Mouse (Mus musculus) heart, postnatal 0 days (tissue): ENCODE data around the gene N4bp3. TPM values are rescaled to one million over a fixed set of nuclear protein-coding genes. Genes with fewer than 3 reads are reported as not detected.

ENCODE experiments used
- ATAC-seq: fragments of 200-750 bp; cut with Nextera tagmentation; 2 replicates; pipeline ENCODE4 v1.8.0; 2017; ENCODE audit warnings: low read depth, moderate number of reproducible peaks, moderate library complexity; ENCODE audit not compliant: insufficient read depth
- DNase-seq: peaks from one replicate; pipeline ENCODE4 v3.0.0-alpha.2; 2016; ENCODE audit warnings: low spot score
- H3K27ac ChIP-seq: fragments of 300-500 bp; sonication (generic); 2 replicates; pipeline ENCODE4 v1.5.1; 2014; ENCODE audit warnings: low read depth, mild to moderate bottlenecking
- H3K27me3 ChIP-seq: fragments of 300-500 bp; sonication (generic); 2 replicates; pipeline ENCODE4 v1.6.1; 2014; ENCODE audit warnings: low read length, mixed read lengths; ENCODE audit not compliant: control insufficient read depth, insufficient read depth
- H3K36me3 ChIP-seq: fragments of 300-500 bp; sonication (generic); replicated peaks from 2 replicates; pipeline ENCODE4 v1.6.1; 2014; ENCODE audit warnings: low read length, mixed read lengths; ENCODE audit not compliant: control insufficient read depth, insufficient read depth
- H3K4me1 ChIP-seq: fragments of 300-500 bp; sonication (generic); 2 replicates; pipeline ENCODE4 v1.6.1; 2014; ENCODE audit warnings: antibody characterized with exemption; ENCODE audit not compliant: control insufficient read depth, insufficient read depth
- H3K4me2 ChIP-seq: fragments of 300-500 bp; sonication (generic); 2 replicates; pipeline ENCODE4 v1.6.1; 2014; ENCODE audit warnings: low read depth, mild to moderate bottlenecking, low read length, moderate library complexity
- H3K4me3 ChIP-seq: fragments of 300-500 bp; sonication (generic); 2 replicates; pipeline ENCODE4 v1.5.1; 2014; ENCODE audit warnings: low read depth, low read length
- H3K9ac ChIP-seq: fragments of 300-500 bp; sonication (generic); replicated peaks from 2 replicates; pipeline ENCODE4 v1.6.1; 2014; ENCODE audit warnings: low read depth, low read length, mixed read lengths
- H3K9me3 ChIP-seq: fragments of 300-500 bp; sonication (generic); replicated peaks from 2 replicates; pipeline ENCODE4 v1.6.1; 2016; ENCODE audit warnings: low read length; ENCODE audit not compliant: control insufficient read depth
- CTCF ChIP-seq: IDR thresholded peaks from 2 replicates; pipeline ENCODE4 v1.5.1; 2016; ENCODE audit warnings: antibody characterized with exemption, control low read depth, low read depth
- EP300 ChIP-seq: IDR thresholded peaks from 2 replicates; pipeline ENCODE4 v1.6.1; 2016; ENCODE audit warnings: antibody characterized with exemption, low read depth
- WGBS: fragments of 180-500 bp; shearing (Covaris S2); extraction: QIAGEN DNeasy Blood & Tissue Kit; methylation state at CpG from one replicate; pipeline ENCODE4 v1.1.7; 2014; 5-methylcytosine and 5-hydroxymethylcytosine counted together
- polyA plus RNA-seq: library from polyadenylated mRNA; unstranded; fragments of >200 nt; fragmentation: Nextera tagmentation; extraction: Ambion mirVana; gene quantifications from 2 replicates; pipeline ENCODE4 v1.2.1, GENCODE M21; 2015
- total RNA-seq: library from RNA; depleted of rRNA; stranded (reverse); fragments of >200 nt; gene quantifications from 2 replicates; pipeline ENCODE4 v1.2.3, GENCODE M21; 2014; ENCODE audit warnings: low replicate concordance

The N4bp3 gene
- total and polyA plus RNA-seq, 2 experiments from 2014 or later = 20.2 to 34.8 TPM

DNA sequence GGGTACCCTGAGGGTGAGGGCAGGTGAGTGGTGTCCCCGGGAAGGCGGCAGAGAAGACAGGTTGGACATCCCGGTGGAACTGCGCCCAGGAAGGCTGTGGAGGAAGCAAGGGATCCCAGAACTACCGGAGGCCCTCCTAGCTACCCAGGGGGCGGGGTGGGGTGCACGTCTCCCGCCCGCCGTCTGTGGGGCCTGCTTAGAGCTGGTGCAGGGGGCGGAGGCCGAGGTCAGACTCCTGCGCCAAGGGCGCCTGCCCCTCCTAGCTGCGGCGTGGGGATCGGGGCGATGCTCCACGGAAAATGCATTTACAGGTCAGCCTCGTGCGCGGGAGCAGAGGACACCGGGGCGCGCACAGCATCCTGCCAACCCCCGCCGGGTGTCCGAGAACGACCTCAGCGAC lies 381 bp downstream of the N4bp3 start:
- 1% methylated on average over 28 of the region's 30 CpGs for WGBS
- peak overlapping the region; percentile 79 for H3K9ac ChIP-seq
- TF ChIP-seq CTCF (no peak), EP300 (no peak)
- peak overlapping the region; percentile 88 for H3K4me2 ChIP-seq
- H3K9me3 ChIP-seq = no peaks in the 10 kb centered on the region
- H3K36me3 ChIP-seq = peaks cover 3% of the 10 kb centered on the region; the same call in 1 of the 2 replicates
- no peaks in the 10 kb centered on the region for H3K27me3 ChIP-seq
- H3K4me3 ChIP-seq = peak overlapping the region; percentile 71
- DNase-seq = no peak
- H3K4me1 ChIP-seq = peaks cover 24% of the 10 kb centered on the region
- peak; percentile 12; the same call in 1 of the 2 replicates for ATAC-seq
- H3K27ac ChIP-seq = peak overlapping the region; percentile 90

DNA sequence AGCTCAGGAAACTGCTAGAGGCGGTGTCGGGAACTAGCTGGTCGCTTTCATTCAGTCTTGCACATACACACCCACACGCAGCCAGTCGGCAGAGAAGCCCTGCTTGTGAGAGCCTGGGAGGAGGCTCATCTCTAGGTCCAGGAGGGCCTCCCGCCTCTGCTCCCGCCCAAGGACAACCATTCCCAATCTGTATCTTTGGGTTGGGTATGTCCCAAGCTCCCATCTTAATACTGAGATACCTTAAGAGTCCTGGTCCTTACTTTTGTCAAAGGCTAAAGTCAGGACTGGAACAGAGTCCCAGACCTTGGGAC lies 798 bp downstream of the N4bp3 start:
- peaks cover 7% of the 10 kb centered on the region for H3K36me3 ChIP-seq
- no peak for ATAC-seq
- H3K27me3 ChIP-seq = no peaks in the 10 kb centered on the region
- H3K4me2 ChIP-seq = peak overlapping the region; percentile 88
- WGBS = 8% methylated on average over 7 of the region's 7 CpGs
- peak overlapping the region; percentile 79 for H3K9ac ChIP-seq
- DNase-seq = no peak
- no peaks in the 10 kb centered on the region for H3K9me3 ChIP-seq
- peak overlapping the region; percentile 71 for H3K4me3 ChIP-seq
- peak overlapping the region; percentile 90 for H3K27ac ChIP-seq
- TF ChIP-seq CTCF = no peak
- TF ChIP-seq EP300 = no peak
- peaks cover 24% of the 10 kb centered on the region for H3K4me1 ChIP-seq

DNA sequence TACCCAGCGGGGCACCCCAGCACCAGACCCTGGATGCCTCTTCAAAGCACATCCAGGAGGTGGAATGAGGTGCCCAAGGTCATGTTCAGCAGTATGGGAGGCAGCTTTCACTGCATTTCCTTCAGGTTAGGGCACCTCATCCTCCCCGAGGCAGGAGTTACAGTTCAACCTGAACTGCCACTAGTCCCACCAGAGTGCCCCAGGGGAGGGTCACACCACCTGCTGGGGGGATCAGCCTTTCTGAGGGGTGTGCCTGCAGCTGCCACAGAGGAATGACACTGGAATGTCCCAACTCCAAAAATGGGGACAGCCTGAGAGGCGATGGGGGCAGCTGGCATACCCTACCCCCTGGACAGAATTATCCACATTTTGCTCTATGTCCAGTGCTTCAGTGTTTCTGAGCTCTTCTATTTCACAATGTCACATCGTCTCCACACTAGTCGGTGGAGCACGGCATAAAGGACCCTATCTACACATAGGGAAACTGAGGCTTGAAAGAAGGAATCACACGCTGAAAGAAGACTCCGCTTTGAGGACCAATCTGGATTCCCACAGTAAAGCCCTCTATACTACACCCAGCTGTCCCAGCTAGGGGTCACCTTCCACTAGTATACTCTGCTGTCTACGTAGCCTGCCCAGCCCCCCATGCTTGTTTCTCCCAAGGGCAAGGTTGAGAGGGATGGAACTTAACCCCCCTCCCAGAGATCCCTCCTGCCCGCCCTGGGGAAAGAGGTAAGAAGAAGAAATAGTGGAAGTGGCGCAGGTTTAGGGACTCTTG lies 1.3 kb downstream of the N4bp3 start:
- Histone ChIP-seq H3K4me2 (peak overlapping the region; percentile 88), H3K4me1 (peaks cover 24% of the 10 kb centered on the region), H3K9me3 (no peaks in the 10 kb centered on the region), H3K36me3 (peaks cover 13% of the 10 kb centered on the region), H3K27ac (peak overlapping the region; percentile 90), H3K9ac (peak overlapping the region; percentile 79), H3K4me3 (peak overlapping the region; percentile 71), H3K27me3 (no peaks in the 10 kb centered on the region)
- TF ChIP-seq EP300 = no peak
- no peak for TF ChIP-seq CTCF
- no peak for ATAC-seq
- DNase-seq = no peak
- WGBS = 40% methylated on average over 11 of the region's 11 CpGs

DNA sequence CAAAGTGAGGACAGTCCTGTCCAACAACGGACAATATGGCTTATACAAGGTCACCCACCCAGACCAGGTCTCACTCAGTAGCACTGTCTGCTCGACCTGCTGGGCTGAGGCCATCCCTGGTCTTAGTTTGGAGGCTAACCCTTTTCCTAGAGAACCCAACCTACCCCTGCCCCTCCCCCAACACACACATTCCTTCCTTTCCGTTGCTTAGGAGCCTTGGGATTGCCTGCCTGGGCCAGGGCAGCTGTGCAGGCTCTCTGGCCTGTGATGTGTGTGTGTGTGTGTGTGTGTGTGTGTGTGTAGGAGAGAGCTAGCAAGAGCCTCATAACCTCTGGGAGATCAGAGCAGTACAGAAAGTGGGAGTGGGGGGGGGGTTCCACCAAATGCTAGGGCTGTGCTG lies 2.1 kb downstream of the N4bp3 start:
- H3K27me3 ChIP-seq = no peaks in the 10 kb centered on the region
- 18% methylated on average over 3 of the region's 3 CpGs for WGBS
- no peaks in the 10 kb centered on the region for H3K9me3 ChIP-seq
- H3K27ac ChIP-seq = peak overlapping the region; percentile 90
- TF ChIP-seq EP300 (no peak), CTCF (no peak)
- H3K4me1 ChIP-seq = peaks cover 24% of the 10 kb centered on the region
- peak overlapping the region; percentile 79 for H3K9ac ChIP-seq
- DNase-seq (no peak), ATAC-seq (peak; percentile 10; the same call in 1 of the 2 replicates)
- H3K4me3 ChIP-seq = peak overlapping the region; percentile 71
- peaks cover 20% of the 10 kb centered on the region for H3K36me3 ChIP-seq
- H3K4me2 ChIP-seq = peak overlapping the region; percentile 88

DNA sequence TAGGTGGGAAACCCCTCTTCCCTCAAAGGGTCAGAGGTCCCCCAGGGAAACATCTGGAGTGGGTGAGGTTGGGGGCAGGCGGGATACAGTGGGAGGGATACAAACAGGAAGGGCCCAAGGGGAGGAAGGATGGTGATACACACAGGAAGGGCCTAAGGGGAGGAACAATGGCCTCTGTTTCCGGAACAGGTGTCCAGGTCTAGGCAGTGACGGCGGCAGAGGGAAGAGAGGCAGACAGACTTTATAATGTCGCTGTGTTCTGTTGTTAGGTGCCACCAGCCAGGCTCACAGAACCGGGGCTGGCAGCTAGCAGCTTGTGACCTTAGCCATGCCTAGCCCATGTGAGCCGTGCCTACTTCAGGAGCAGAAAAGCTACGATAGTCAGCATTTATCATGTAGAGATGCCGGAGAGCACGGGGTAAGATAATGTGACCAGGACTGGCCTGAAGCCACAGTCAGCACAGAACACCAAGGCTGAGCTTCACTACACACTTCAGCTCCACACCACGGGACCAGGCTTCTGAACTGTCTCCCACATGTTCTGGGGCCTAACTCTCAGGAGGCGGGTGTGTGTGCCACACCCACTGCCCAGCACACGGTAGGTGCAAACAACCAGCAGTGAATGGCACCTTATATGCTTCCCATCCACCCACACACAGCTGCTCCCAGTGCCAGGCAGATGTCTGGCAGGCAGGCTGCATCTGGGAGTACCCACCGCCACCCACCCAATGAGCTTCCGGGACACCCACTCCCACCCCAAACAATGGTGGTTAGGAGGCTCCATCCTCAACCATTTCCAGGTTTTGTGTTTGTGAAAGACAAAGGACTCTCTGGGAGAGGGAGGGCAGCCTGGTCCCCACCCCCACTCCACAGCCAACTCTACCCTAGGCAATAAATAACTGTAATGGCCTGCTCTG lies 3.6 kb downstream of the N4bp3 start:
- peak overlapping the region; percentile 90 for H3K27ac ChIP-seq
- ATAC-seq = peak; percentile 62
- H3K4me3 ChIP-seq = no peak overlapping the region
- peak; percentile 64 for DNase-seq
- peaks cover 24% of the 10 kb centered on the region for H3K36me3 ChIP-seq
- H3K9ac ChIP-seq = peak overlapping the region; percentile 16; the same call in 1 of the 2 replicates
- WGBS = 48% methylated on average over 15 of the region's 15 CpGs
- TF ChIP-seq CTCF (no peak), EP300 (peak; percentile 82)
- H3K27me3 ChIP-seq = no peaks in the 10 kb centered on the region
- no peaks in the 10 kb centered on the region for H3K9me3 ChIP-seq
- H3K4me1 ChIP-seq = peaks cover 28% of the 10 kb centered on the region
- peak overlapping the region; percentile 88 for H3K4me2 ChIP-seq
